Mouse (Mus musculus): ENCODE measurements at regions not wholly inside any gene's neighbourhood (a gene's known extent, or its start where the extent isn't known, plus 50 kb on each side); places are given as distances from the start of the nearest gene placed in this dataset.

DNA sequence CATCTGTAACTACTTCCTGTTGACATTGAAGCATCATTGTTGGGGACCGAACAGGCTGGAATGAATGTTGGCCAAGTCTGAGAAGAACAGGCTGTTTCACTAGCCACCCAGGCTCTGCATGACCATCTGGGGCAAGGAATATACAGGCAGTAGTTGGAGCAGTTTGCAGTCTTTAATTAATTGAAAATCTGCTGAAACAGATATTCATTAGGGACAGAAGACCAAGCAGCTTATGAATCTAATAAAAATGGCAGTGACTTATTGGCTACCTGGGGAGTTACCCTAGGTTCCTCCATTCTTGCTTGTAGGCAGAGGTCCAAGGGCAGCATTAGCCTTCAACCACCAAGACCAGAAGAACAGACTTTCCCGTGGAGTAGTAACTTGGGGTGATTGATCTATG, 1262.2 kb downstream of the Dnajb9 start:
- no peak for TF ChIP-seq CTCF (IDR thresholded peaks at IDR 0.05; ENCODE audit: low read depth, low read length)
- no peak for TF ChIP-seq POLR2A (IDR thresholded peaks at IDR 0.05; ENCODE audit: extremely low read depth, insufficient read depth, low read length)

Measured in liver, adult 2 months (tissue).